Mouse (Mus musculus): ENCODE results near the gene Ovol2. TPM values are rescaled to one million over a fixed set of nuclear protein-coding genes. Genes with fewer than 3 reads are reported as not detected.

The Ovol2 gene
- polyA plus RNA-seq, 1 experiment from 2014 or later: 2.1 TPM

DNA sequence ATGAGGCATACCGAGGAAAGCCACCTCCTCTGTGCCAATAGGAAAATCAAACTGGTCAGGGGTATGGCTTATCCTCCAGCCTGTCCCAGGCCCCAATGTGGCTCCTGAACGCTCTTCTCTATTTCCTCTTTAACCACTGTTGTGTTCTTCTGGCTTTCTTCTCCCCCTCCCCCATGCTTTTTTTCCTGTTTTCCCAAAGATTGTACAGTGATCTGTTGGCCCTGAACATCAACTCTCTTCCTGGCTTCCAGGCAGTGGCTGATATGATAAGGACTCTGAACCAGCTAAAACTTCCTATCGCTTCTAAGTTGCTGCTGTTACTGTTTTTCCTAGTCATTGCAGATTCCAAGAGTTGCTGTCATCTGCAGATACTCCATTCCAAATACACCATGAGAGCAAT lies 55.1 kb downstream of the Ovol2 start:
- no peak overlapping the region for H3K9ac ChIP-seq (ENCODE audit: low read depth, low read length)
- H3K4me1 ChIP-seq (ENCODE audit: control insufficient read depth, insufficient read depth, low read length): peaks cover 7% of the 10 kb centered on the region; the same call in 1 of the 2 replicates
- no peak for ATAC-seq (ENCODE audit: low FRiP score, low TSS enrichment)
- no peak overlapping the region for H3K27ac ChIP-seq (ENCODE audit: low read depth, low read length)
- H3K4me3 ChIP-seq (ENCODE audit: low read length): no peak overlapping the region
- no peak overlapping the region for H3K4me2 ChIP-seq (replicated peaks; ENCODE audit: low read depth, low read length)
- no peaks in the 10 kb centered on the region for H3K9me3 ChIP-seq (ENCODE audit: control insufficient read depth, low read length)
- H3K27me3 ChIP-seq (ENCODE audit: control insufficient read depth, insufficient read depth, low read length): no peaks in the 10 kb centered on the region
- peaks cover 28% of the 10 kb centered on the region for H3K36me3 ChIP-seq (ENCODE audit: control insufficient read depth, insufficient read depth, low read length)
- 84% methylated on average over 3 of the region's 3 CpGs for WGBS

DNA sequence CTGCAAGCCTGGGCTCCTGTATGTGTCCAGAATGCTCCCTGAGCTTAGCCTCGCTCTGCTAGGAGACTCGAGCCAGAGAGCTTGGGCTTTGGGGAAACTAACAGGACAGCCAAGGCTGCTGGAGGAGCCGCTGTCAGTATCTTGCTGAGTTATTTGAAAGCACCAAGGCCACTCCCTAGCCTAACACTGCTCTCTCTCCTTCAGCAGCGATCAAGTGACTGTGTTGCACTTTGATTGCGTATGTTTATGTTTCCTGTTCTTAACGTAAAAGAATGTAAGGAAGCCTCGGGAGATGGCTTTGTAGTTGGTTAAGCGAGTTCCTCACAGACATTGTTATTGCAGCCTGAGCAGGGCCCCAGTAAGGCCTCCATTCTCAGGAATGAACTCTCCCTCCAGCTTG lies 57.2 kb downstream of the Ovol2 start:
- H3K4me3 ChIP-seq (ENCODE audit: low read length): no peak overlapping the region
- no peak for ATAC-seq (ENCODE audit: low FRiP score, low TSS enrichment)
- no peaks in the 10 kb centered on the region for H3K9me3 ChIP-seq (ENCODE audit: control insufficient read depth, low read length)
- H3K9ac ChIP-seq (ENCODE audit: low read depth, low read length): peak overlapping the region; percentile 23; the same call in 1 of the 2 replicates
- no peaks in the 10 kb centered on the region for H3K27me3 ChIP-seq (ENCODE audit: control insufficient read depth, insufficient read depth, low read length)
- 34% methylated on average over 8 of the region's 8 CpGs for WGBS
- H3K36me3 ChIP-seq (ENCODE audit: control insufficient read depth, insufficient read depth, low read length): peaks cover 24% of the 10 kb centered on the region
- H3K27ac ChIP-seq (ENCODE audit: low read depth, low read length): peak overlapping the region; percentile 61; the same call in 1 of the 2 replicates
- H3K4me1 ChIP-seq (ENCODE audit: control insufficient read depth, insufficient read depth, low read length): peaks cover 7% of the 10 kb centered on the region; the same call in 1 of the 2 replicates
- peak overlapping the region; percentile 22; the same call in 1 of the 2 replicates for H3K4me2 ChIP-seq (replicated peaks; ENCODE audit: low read depth, low read length)

DNA sequence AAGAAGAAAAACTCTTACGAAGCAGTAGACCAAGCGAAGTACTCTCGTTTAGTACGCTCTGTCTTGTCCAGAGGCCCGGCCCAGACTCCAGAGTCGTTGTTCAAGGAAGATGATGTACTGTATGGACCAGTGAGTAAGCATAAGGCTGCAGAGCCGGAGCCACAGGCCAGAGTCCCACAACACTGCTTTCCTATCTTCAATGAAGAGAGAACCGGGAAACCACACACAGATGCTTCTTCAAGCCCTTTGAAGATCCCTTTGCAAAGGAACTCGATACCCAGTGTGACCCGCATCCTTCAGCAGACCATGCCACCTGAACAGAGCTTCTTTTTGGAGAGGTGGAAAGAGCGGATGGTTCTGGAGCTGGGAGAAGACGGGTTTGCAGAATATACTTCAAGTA lies 59.9 kb downstream of the Ovol2 start:
- Histone ChIP-seq H3K9ac (ENCODE audit: low read depth, low read length) (no peak overlapping the region), H3K36me3 (ENCODE audit: control insufficient read depth, insufficient read depth, low read length) (peaks cover 9% of the 10 kb centered on the region; the same call in 1 of the 2 replicates), H3K4me1 (ENCODE audit: control insufficient read depth, insufficient read depth, low read length) (peaks cover 27% of the 10 kb centered on the region), H3K9me3 (ENCODE audit: control insufficient read depth, low read length) (no peaks in the 10 kb centered on the region), H3K4me2 (replicated peaks; ENCODE audit: low read depth, low read length) (no peak overlapping the region), H3K27me3 (ENCODE audit: control insufficient read depth, insufficient read depth, low read length) (no peaks in the 10 kb centered on the region), H3K27ac (ENCODE audit: low read depth, low read length) (no peak overlapping the region), H3K4me3 (ENCODE audit: low read length) (no peak overlapping the region)
- 86% methylated on average over 12 of the region's 12 CpGs for WGBS
- no peak for ATAC-seq (ENCODE audit: low FRiP score, low TSS enrichment)

DNA sequence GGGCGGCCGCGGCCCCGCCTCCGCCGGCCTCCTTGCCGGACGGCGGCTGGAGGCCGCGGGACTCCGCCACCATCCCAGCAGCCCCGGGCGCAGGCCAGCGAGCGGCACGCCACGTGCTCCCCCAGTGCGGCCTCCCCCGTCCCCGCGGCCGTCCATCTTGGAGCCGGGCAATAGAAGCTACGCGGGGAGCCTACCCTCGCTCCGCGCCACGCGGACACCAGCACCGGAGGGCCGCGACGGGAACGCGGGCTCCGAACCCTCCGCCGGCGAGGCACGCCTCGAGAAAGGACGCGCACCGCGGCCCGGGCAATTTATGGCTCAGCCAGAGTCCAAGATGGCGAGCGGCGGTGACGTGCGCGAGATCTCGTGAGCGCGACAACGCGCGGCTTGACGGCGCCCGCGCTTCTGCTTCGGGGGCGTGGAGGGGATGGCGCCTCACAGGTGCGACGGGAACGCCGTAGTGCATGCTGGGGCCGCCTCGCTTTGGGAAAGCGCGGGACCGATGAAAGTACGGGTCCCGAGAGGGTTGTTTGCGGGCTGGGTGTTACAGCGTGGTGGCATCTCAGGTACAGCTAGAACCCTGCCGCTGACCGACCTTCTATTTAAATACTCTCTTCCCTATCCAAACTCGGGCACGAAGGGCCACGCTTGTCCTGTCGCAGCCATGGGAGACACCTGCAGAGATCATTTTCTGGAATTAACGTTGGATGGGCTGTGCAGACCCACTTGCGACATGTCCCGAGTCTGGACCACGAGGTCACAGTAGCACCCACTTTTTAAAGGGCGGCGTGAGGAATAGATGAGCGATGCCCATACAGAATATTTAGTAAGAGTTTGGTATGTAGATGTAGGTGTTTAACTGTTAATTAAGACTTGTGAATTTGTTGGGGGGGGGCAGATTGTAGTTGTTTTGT lies 61.2 kb downstream of the Ovol2 start, which contains the start of the genes Mgme1 and Snx5:
Gene Mgme1, plus strand, starts transcription at position 157 of the 914 bp plus-strand sequence.
Gene Snx5, minus strand, starts transcription at position 400 of the 914 bp plus-strand sequence.
- Histone ChIP-seq H3K4me1 (ENCODE audit: control insufficient read depth, insufficient read depth, low read length) (peaks cover 38% of the 10 kb centered on the region), H3K4me3 (ENCODE audit: low read length) (peak within 1 kb of the TSS; percentile 95), H3K9ac (ENCODE audit: low read depth, low read length) (peak within 1 kb of the TSS; percentile 98), H3K9me3 (ENCODE audit: control insufficient read depth, low read length) (no peaks in the 10 kb centered on the region), H3K4me2 (replicated peaks; ENCODE audit: low read depth, low read length) (peak within 1 kb of the TSS; percentile 72), H3K27me3 (ENCODE audit: control insufficient read depth, insufficient read depth, low read length) (no peaks in the 10 kb centered on the region), H3K36me3 (ENCODE audit: control insufficient read depth, insufficient read depth, low read length) (peaks cover 4% of the 10 kb centered on the region; the same call in 1 of the 2 replicates), H3K27ac (ENCODE audit: low read depth, low read length) (peak within 1 kb of the TSS; percentile 94)
- ATAC-seq (ENCODE audit: low FRiP score, low TSS enrichment): peak; percentile 97
- WGBS: under 1% methylated on average over 84 of the region's 93 CpGs

DNA sequence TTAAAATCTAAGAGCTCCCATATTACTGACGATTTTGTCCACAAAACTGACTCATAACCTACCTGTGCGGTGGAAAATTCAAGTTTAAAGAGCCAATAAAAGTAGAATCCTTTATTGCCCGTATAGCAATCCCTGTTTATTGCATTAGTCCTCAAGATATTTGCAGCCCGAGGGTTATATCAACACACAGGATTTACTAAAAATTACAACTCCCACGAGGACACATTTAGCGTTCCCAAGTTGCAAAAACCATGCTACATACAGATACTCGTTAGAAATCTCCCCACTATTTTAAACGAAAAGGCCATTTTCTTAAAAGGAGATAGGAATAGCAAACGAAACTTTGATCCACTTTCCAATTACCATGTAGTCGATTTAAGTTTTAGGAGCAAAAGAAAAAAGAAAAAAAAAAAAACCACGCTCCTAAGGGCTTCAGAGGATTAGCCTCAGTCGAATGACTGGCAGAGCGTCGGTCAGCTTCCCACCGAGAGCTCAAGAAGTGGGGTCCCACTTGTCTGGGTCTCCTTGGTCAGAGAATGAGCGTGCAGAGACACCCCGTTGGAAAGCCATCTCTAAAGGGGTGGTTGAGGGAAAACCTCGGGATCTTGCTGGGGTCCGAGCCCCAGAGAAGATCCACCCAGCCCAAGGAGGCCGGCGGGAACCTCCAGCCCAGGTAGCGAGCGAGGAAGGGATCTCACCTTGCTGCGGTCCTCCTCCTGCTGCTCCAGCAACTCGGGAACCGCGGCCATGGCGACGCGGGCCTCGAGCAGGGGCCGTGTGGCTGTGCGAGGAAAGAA lies 62.1 kb downstream of the Ovol2 start:
- Histone ChIP-seq H3K27me3 (ENCODE audit: control insufficient read depth, insufficient read depth, low read length) (no peaks in the 10 kb centered on the region), H3K4me2 (replicated peaks; ENCODE audit: low read depth, low read length) (peak overlapping the region; percentile 72), H3K4me3 (ENCODE audit: low read length) (peak overlapping the region; percentile 95), H3K27ac (ENCODE audit: low read depth, low read length) (peak overlapping the region; percentile 94), H3K4me1 (ENCODE audit: control insufficient read depth, insufficient read depth, low read length) (peaks cover 42% of the 10 kb centered on the region), H3K9ac (ENCODE audit: low read depth, low read length) (peak overlapping the region; percentile 98), H3K9me3 (ENCODE audit: control insufficient read depth, low read length) (no peaks in the 10 kb centered on the region), H3K36me3 (ENCODE audit: control insufficient read depth, insufficient read depth, low read length) (peaks cover 10% of the 10 kb centered on the region; the same call in 1 of the 2 replicates)
- no peak for ATAC-seq (ENCODE audit: low FRiP score, low TSS enrichment)
- WGBS: under 1% methylated on average over 33 of the region's 33 CpGs

DNA sequence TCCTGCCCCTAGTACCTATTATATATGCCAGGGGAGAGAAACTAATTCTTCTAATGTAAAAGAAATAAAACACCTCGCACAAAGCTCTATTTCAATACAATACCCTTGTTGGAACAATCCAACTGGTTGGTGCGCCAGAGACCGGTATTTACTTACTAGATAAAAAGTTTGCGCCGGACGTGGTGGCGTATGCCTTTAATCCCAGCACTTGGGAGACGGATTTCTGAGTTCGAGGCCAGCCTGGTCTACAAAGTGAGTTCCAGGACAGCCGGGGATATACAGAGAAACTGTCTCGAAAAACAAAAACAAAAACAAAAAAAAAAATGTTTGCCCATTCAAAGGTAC lies 62.7 kb downstream of the Ovol2 start:
- no peak for ATAC-seq (ENCODE audit: low FRiP score, low TSS enrichment)
- peaks cover 37% of the 10 kb centered on the region for H3K4me1 ChIP-seq (ENCODE audit: control insufficient read depth, insufficient read depth, low read length)
- H3K4me2 ChIP-seq (replicated peaks; ENCODE audit: low read depth, low read length): peak overlapping the region; percentile 72
- no peak overlapping the region for H3K27ac ChIP-seq (ENCODE audit: low read depth, low read length)
- H3K9me3 ChIP-seq (ENCODE audit: control insufficient read depth, low read length): no peaks in the 10 kb centered on the region
- H3K9ac ChIP-seq (ENCODE audit: low read depth, low read length): peak overlapping the region; percentile 98
- peak overlapping the region; percentile 95 for H3K4me3 ChIP-seq (ENCODE audit: low read length)
- no peaks in the 10 kb centered on the region for H3K27me3 ChIP-seq (ENCODE audit: control insufficient read depth, insufficient read depth, low read length)
- H3K36me3 ChIP-seq (ENCODE audit: control insufficient read depth, insufficient read depth, low read length): peaks cover 12% of the 10 kb centered on the region; the same call in 1 of the 2 replicates
- WGBS: under 1% methylated on average over 11 of the region's 11 CpGs

DNA sequence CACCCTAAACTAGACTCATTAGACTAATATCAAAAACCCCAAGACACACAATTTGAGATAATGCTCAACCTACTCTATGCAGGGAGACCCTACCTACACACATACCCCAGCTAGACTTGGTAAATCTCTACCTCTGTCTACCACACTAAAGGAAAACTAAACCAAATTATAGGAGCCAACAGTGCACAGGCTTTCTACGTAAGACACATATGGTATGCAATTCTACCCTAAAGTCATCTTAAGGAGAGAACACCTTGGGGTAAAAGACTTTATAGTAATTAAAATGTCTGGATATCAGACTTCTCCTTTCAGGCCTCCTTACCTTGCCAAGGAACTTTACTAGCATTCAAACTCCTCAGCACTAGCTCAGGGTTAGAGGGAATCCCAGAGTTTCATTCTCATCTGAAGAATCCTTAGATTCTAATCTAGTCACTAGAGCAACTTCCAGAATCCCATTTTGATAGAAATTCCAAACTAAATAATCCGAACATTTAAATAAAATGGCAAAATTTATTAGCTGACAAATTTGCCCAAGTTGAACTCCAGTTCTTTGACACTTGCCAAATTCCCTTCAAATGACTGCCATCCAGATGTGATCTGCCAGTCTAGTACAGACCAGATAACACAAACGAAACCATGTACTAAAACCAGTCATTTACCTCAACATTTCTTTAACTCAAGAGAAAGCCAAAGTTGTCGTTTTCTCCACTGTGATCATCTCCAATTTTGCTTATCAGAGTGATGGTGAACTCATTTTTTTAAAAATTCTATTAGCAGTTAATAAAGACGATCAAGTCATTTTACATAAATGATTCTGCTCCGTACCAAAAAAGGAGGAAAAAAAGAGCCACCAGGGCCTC lies 63.3 kb downstream of the Ovol2 start:
- H3K27ac ChIP-seq (ENCODE audit: low read depth, low read length): no peak overlapping the region
- peak overlapping the region; percentile 72 for H3K4me2 ChIP-seq (replicated peaks; ENCODE audit: low read depth, low read length)

DNA sequence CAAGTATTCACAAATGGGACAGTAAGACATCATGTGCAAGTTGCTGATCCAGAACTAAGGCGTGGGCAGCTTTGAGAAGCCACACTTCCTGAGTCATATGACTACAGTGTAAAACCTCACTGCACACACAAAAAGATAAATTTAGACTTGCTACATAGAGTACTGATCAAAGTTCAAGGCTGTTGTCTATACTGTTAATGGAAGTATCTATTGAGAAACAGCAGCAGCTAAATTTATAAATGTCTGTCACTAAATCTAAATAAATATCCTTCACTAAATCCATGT lies 64.3 kb downstream of the Ovol2 start:
- ATAC-seq (ENCODE audit: low FRiP score, low TSS enrichment): no peak
- Histone ChIP-seq H3K9ac (ENCODE audit: low read depth, low read length) (peak overlapping the region; percentile 98; the same call in 1 of the 2 replicates), H3K9me3 (ENCODE audit: control insufficient read depth, low read length) (no peaks in the 10 kb centered on the region), H3K4me2 (replicated peaks; ENCODE audit: low read depth, low read length) (peak overlapping the region; percentile 72), H3K27me3 (ENCODE audit: control insufficient read depth, insufficient read depth, low read length) (no peaks in the 10 kb centered on the region), H3K36me3 (ENCODE audit: control insufficient read depth, insufficient read depth, low read length) (peaks cover 19% of the 10 kb centered on the region; the same call in 1 of the 2 replicates), H3K4me3 (ENCODE audit: low read length) (peak overlapping the region; percentile 95; the same call in 1 of the 2 replicates), H3K27ac (ENCODE audit: low read depth, low read length) (no peak overlapping the region), H3K4me1 (ENCODE audit: control insufficient read depth, insufficient read depth, low read length) (peaks cover 37% of the 10 kb centered on the region)
- 33% methylated on average over 1 of the region's 1 CpGs for WGBS

More for the DNA sequence above, 63.3 kb downstream of the Ovol2 start:
- Histone ChIP-seq H3K4me3 (ENCODE audit: low read length) (peak overlapping the region; percentile 95), H3K4me1 (ENCODE audit: control insufficient read depth, insufficient read depth, low read length) (peaks cover 37% of the 10 kb centered on the region), H3K9me3 (ENCODE audit: control insufficient read depth, low read length) (no peaks in the 10 kb centered on the region), H3K36me3 (ENCODE audit: control insufficient read depth, insufficient read depth, low read length) (peaks cover 17% of the 10 kb centered on the region; the same call in 1 of the 2 replicates), H3K27me3 (ENCODE audit: control insufficient read depth, insufficient read depth, low read length) (no peaks in the 10 kb centered on the region), H3K9ac (ENCODE audit: low read depth, low read length) (peak overlapping the region; percentile 98; the same call in 1 of the 2 replicates)
- ATAC-seq (ENCODE audit: low FRiP score, low TSS enrichment): no peak
- WGBS: 4% methylated on average over 6 of the region's 6 CpGs

All from kidney, embryonic 14.5 days (tissue).